Mouse (Mus musculus): ENCODE data around the gene D17H6S53E.

- TF ChIP-seq CTCF (IDR thresholded peaks at IDR 0.05; ENCODE audit: control insufficient read depth, insufficient read depth, insufficient replicate concordance, low read depth, low read length) (no peak), POLR2A (IDR thresholded peaks at IDR 0.05; ENCODE audit: control insufficient read depth, low read depth, low read length) (no peak)
These were observed 48.2 kb downstream of the D17H6S53E start for GRCm38 (mm10) chr17:35174201-35174977.

Measured in testis, adult 2 months (tissue).